Mouse (Mus musculus) layer of hippocampus, adult 9-11 months (tissue): ENCODE measurements around the gene Mpp1.
"Not testable (repeated sequence)": the region's sequence is repeated elsewhere in the genome, so short reads cannot be mapped to it uniquely, and the experiment has no call there.

Experiments used
- DNase-seq: peaks from one replicate; pipeline ENCODE4 v3.0.0; 2022

Mpp1 gene

DNA sequence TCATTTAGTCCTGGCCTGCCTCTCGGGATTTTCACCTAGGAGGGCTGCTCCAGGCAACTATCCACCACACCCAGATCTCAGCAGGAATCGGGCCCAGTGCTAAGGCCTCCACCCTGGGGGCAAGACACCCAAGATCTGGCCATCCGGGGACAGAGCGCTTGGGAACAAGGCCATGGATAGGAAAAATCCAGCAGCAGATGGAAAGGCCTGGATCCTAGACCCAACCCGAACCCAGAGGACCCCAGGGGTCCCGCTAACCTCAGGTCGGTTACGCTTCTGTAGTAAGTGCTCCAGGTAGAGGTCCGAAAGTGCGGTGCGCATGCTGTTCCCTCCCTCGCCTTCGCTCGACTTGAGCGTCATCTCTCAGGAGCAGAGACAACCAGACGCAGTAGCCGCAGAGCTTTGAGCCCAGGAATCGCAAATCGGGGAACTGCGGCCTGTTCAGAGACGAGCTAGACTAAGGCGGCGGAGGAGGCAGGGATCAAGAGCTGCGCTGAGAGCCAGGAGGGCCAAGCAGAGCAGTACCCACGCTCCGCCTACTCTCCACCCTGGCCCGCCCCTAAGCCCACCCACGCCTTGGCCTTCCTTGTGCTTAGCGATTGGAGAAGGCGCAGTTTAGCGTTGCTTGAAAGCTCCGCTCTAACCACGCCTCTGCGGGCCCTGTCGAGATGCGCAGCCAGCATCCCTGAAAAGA lies at the start of gene Mpp1:
TSS of gene Mpp1 (minus strand) at position 550 of the 694 bp plus-strand sequence.
- DNase-seq, result peak; percentile 77

DNA sequence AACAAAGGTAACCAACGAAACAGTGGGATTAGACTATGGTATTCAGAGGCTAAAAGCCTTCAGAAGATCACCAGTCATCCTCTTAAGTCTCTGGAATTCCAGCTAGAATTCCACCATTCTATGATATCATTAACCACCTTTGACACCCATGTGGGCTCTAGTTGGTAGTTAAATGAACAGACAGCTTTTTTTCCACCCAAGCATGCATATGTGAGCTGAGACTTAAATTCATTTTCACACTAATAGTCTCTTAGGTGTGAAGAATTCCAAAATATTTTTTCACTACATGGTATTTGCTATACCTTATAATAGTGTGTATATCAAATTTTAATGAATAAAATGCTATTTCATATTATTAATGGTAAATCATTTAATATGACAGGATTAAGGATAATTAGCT lies 32.9 kb upstream of the Mpp1 start, which contains the start of gene Smim9:
TSS of gene Smim9 (minus strand) at position 101 of the 400 bp plus-strand sequence.
- no peak for DNase-seq

- no peak for DNase-seq
These were observed 24.9 kb upstream of the Mpp1 start for GRCm38 (mm10) chrX:75155576-75156243.

GRCm38 (mm10) chrX:75152249-75152648 lies 21.4 kb upstream of the Mpp1 start:
- DNase-seq, result no peak

- DNase-seq, result no peak
These were observed 19.5 kb upstream of the Mpp1 start for GRCm38 (mm10) chrX:75150304-75150703.

GRCm38 (mm10) chrX:75148414-75148813 lies 17.6 kb upstream of the Mpp1 start:
- DNase-seq, result no peak

- DNase-seq, result not testable (repeated sequence)
These were observed 12.3 kb upstream of the Mpp1 start for GRCm38 (mm10) chrX:75143124-75143555.

DNA sequence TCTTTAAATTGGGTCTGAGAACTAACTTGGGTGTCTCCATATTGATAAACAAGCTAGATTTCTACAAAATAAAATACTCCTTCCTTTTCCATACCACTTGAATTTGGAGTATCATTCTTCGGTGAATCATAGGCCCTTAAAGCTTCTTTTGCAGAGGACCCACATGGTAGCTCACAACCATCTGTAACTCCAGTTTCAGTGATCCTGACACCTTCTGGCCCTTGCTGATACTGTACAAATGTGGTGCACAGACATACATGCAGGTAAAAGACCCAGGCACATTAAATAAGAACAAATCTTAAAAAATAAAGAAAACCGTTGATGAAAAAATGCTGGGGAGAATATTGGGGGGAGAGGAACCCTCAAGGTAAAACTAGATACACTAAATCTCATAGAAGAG lies 7.4 kb upstream of the Mpp1 start:
- no peak for DNase-seq

GRCm38 (mm10) chrX:75137729-75138128 lies 6.9 kb upstream of the Mpp1 start:
- no peak for DNase-seq

- DNase-seq, result no peak
These were observed 6.1 kb upstream of the Mpp1 start for GRCm38 (mm10) chrX:75136938-75137337.

DNA sequence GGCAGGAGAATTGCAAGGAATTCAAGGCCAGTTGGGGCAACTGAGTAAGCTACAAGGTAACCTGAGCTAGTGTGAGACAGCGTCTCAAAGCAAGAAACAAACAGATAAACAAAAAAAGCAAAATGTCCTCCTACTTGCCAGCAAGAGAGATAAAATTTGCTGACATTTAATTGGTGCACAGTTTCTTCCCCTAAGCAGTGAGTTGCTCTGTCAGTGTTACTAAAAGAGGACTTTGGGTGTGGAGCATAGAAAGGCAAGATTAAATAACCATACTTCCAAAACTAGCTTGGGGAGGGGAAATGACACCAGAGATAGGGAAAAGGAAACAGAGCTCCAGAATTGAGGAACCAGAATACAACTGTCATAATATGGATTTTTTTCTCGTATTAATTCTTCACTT lies 1.3 kb downstream of the Mpp1 start:
- DNase-seq, result no peak

DNA sequence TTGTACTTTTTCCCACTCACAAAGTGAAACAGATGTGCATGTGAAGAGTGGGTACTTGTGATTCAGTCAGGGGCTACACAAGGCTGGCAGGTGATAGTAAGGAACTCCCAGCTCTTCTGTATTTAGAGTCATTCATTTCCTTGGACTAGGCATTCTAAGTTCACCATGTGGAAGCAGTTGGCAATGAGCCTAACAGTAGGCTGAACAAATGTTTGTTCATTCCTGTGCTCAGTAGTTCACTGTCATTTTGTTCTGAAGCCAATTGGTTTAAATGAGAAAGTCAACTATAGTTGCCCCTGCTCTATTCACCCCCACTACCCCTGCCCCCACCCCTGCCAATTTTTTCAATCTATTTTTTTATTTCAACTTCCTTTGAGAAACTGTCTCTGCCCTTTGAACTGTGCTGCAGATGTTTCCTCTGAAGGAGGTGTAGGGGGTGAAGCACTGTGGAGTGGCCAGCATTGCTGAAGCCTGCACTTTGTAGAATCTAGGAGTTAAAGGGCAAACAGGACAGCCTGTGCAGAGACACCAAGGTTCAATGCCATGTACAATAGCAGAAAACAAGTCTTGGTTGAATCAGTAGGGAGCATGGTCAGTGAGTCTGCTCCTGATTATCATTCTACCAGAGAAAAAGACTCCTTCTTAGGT lies 2.4 kb downstream of the Mpp1 start:
- peak; percentile 9 for DNase-seq

- DNase-seq, result no peak
These were observed 3.9 kb downstream of the Mpp1 start for GRCm38 (mm10) chrX:75126893-75127292.

DNA sequence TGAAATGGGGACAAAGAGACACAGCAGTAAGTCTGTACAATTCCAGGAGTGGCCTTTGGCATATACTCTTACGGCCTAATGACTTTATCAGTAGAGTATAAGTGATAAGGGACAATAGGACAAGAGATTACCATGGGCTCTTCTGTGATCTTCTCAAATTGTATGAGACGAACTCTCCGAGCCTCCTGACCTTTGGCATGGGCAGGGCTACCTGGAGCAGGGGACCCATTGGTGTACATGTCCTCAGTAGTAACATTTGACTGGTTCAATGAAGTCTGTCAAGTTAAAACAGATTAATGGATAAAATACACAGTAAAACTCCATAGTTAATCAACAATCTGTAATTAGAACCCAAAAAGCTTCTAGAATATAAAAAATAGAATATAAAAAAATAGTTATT lies 5.2 kb downstream of the Mpp1 start:
- no peak for DNase-seq

DNA sequence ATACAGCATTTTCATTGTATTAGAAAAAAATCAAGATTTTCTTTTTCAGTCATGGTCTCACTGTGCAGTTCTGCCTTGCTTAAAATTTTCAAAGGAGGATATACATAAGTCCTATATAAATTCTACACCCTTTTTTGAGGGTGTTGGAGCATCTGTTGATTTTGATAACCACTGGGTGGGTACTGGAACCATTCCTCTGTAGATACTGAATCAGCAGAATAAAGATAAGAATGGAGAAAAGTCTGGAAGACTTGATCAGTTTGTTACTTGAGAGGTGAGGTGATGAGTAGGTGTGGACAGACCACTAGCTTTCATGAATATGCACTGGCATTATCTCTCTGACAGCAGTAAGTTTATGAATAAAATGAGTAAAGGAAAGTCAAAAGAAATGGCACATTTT lies 15.3 kb downstream of the Mpp1 start:
- DNase-seq, result no peak

GRCm38 (mm10) chrX:75102293-75102692 lies 28.5 kb downstream of the Mpp1 start:
- no peak for DNase-seq

DNA sequence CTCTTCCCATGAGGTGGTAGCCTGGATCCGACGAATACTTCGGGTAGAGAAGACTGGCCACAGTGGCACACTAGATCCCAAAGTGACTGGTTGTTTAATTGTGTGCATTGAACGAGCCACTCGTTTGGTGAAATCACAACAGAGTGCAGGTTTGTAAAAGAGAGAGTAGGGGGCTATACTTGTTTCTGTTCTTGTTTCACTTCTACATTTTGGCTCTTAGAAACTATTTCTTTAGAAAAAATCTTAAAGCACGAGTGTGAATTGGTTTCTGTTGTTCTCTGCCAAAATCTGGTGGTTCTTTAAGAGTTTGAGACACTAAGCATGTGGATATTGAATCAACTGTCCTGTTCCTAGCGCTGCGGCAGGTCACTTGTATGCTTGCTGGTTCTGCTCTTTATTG lies 32.0 kb downstream of the Mpp1 start:
- no peak for DNase-seq

- no peak for DNase-seq
These were observed 34.5 kb downstream of the Mpp1 start for GRCm38 (mm10) chrX:75096163-75096770.

- DNase-seq, result peak; percentile 96
These were observed 35.2 kb downstream of the Mpp1 start, which contains the start of gene Dkc1 for GRCm38 (mm10) chrX:75095369-75096162. Dkc1 (plus strand) TSS chrX:75095854.

DNA sequence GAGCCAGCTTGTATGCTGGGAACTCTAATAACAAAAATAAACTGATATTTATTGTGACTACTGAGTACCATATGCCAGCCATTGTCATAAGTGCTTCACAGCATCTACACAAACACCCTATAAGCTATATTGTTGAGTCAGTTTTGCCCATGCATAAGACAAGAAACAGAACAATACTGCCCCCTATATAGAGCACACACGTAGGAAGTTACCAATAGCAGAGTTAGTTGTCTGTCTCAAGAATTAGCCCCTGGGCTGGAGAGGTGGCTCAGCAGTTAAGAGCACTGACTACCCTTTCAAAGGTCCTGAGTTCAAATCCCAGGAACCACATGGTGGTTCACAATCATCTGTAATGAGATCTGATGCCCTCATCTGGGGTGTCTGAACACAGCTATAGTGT lies 45.2 kb downstream of the Mpp1 start:
- no peak for DNase-seq

- peak; percentile 42 for DNase-seq
These were observed 45.9 kb downstream of the Mpp1 start, which contains the start of gene Gab3 for GRCm38 (mm10) chrX:75084774-75085508. Gab3 (minus strand) TSS chrX:75085458.
